Mouse (Mus musculus) liver, adult 2 months (tissue): ENCODE measurements around the gene Zfp949.

ENCODE experiments used
- CTCF ChIP-seq: fragments of 200-500 bp; IDR thresholded peaks from 2 replicates; pipeline ENCODE4 v1.5.1; 2011; ENCODE audit warnings: low read depth, low read length, control low read depth
- POLR2A ChIP-seq: fragments of 200-500 bp; IDR thresholded peaks from 2 replicates; pipeline ENCODE4 v1.6.1; 2011; ENCODE audit warnings: low read length, control low read depth; ENCODE audit not compliant: insufficient read depth; ENCODE audit errors: extremely low read depth

DNA sequence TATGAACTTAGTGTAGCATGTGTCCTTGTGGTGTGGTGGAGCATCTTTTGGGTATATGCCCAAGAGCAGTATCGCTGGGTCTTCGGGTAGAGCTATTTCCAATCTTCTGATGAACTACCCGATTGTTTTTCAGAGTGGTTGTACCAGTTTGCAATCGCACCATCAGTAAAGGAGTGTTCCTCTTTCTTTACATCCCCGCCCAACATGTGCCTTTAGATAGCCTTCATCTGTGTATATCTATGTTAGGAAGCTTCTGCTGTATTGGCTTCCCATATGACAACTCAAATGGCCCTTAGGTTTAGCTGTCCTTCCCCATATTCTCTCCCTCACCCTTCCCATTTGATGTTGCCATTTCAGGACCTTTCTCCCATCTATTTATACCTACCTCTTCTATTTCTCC lies 13.7 kb upstream of the Zfp949 start:
- TF ChIP-seq CTCF (no peak), POLR2A (no peak)
